Mouse (Mus musculus): ENCODE measurements around the gene Tmem199. TPM values are rescaled to one million over a fixed set of nuclear protein-coding genes. Genes with fewer than 3 reads are reported as not detected.

Tmem199 gene
- polyA plus RNA-seq, 1 experiment from 2014 or later = 86.3 TPM

DNA sequence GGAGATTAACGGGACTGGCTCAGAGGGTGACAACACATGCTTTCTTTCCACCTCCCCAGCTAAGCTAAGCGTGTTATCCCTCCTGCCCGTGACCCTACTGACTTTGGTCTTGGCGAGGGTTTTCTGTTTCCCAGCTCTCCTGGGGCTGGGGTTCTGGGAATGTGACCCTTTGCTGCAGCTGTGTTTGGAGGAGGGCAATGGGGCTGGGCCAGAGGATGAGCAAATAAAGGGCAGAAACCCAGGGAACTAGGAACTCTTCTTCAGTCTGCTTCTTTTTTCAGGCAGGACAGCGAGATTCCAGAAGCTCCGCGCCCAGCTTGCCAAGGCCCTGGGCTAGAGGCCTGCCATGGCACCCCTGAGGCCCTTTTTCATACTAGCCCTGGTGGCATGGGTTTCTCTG lies 13.0 kb downstream of the Tmem199 start, which contains the start of gene Vtn:
TSS of gene Vtn (plus strand) at position 88 of the 400 bp plus-strand sequence.
- Histone ChIP-seq H3K4me3 (replicated peaks; ENCODE audit: low read length) (peak within 1 kb of the TSS; percentile 63), H3K27me3 (replicated peaks; ENCODE audit: control insufficient read depth, insufficient read depth, low read length) (0 out of 2 replicates have a peak, but pooled peaks cover 2% of the 10 kb centered on the region), H3K9me3 (ENCODE audit: control insufficient read depth, low read length) (no peaks in the 10 kb centered on the region), H3K36me3 (ENCODE audit: control insufficient read depth, insufficient read depth) (no peaks in the 10 kb centered on the region), H3K4me2 (ENCODE audit: low read length) (peak within 1 kb of the TSS; percentile 87), H3K9ac (replicated peaks; ENCODE audit: low read depth, low read length) (peak within 1 kb of the TSS; percentile 95), H3K4me1 (replicated peaks; ENCODE audit: control insufficient read depth, insufficient read depth, low read length) (peaks cover 32% of the 10 kb centered on the region), H3K27ac (ENCODE audit: low read length) (peak within 1 kb of the TSS; percentile 93)
- no peak for ATAC-seq
- 71% methylated on average over 7 of the region's 7 CpGs for WGBS

DNA sequence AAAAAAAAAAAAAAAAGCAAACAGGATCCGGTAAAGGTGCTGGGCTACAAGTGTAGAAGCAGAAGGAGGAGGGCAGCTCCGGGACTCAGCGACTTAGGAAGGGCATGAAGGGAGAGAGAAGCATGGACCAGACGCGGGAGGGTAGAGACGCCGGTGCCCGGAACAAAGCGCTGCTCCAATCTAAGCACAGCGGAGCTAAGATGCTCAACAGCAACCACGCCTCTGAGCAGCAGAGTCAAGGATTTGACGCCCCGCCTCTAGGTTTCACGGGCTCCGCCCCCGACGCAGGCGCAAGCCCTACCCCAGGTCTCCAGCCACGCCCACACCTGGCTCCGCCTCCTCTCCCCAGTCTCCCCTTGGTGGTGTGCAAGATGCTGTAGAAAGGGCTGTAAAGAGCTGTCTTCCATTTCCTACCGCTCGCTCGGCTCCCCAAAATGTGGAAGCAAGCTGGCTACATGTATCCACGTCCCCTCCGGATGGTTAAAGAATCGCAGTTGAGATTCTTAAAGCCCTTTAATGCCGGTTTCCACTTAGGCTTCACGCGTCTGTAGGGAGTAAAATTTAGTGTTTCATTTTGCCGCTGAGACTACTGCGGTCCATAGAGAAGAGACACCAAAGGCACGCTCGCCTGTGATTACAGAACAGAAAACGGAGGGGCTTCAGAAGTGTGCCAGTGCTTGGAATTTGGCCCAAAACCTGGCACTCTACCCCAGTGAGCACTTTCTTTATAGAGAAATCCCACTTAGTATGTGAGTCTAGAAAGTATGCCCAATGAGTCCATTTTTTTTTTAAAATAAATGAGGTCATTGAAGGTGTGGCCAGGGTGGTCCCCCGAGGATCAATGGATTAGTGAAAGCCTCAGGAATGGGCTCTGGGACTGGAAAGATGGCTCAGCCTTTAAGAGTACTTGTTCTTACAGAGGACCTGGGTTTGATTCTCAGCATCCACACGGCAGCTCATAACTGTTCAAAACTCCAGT lies 14.1 kb downstream of the Tmem199 start, which contains the start of gene Sarm1:
TSS of gene Sarm1 (minus strand) at position 211 of the 979 bp plus-strand sequence.
- H3K9ac ChIP-seq (replicated peaks; ENCODE audit: low read depth, low read length) = peak within 1 kb of the TSS; percentile 95
- WGBS = 3% methylated on average over 36 of the region's 36 CpGs
- H3K36me3 ChIP-seq (ENCODE audit: control insufficient read depth, insufficient read depth) = no peaks in the 10 kb centered on the region

DNA sequence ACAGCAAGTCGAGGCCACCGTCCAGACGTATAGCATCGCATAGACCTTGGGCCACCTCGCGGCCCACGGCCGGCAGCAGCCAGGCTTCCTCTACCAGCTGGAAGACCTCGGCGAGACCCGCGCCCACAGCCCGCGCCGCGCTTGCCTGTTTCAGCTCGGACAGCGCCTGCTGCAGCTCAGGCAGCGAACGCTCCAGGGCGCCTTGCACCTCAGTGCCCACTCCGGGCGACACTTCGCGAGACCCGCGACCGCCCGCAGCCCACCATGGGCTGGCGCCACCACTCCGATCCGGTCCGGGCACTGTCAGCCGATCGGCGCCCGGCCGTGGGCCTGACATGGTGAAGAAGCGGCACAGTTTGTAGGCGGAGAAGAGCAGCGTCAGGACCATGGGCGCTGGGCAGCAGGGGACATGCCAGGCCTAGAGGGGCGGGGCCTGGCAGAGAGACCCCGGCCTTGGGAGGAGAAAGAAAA lies 14.9 kb downstream of the Tmem199 start:
- Histone ChIP-seq H3K9me3 (ENCODE audit: control insufficient read depth, low read length) (no peaks in the 10 kb centered on the region), H3K9ac (replicated peaks; ENCODE audit: low read depth, low read length) (peak overlapping the region; percentile 95), H3K27ac (ENCODE audit: low read length) (peak overlapping the region; percentile 93), H3K4me3 (replicated peaks; ENCODE audit: low read length) (peak overlapping the region; percentile 63), H3K4me2 (ENCODE audit: low read length) (peak overlapping the region; percentile 87), H3K27me3 (replicated peaks; ENCODE audit: control insufficient read depth, insufficient read depth, low read length) (0 out of 2 replicates have a peak, but pooled peaks cover 2% of the 10 kb centered on the region), H3K4me1 (replicated peaks; ENCODE audit: control insufficient read depth, insufficient read depth, low read length) (peaks cover 28% of the 10 kb centered on the region), H3K36me3 (ENCODE audit: control insufficient read depth, insufficient read depth) (no peaks in the 10 kb centered on the region)
- 0% methylated on average over 44 of the region's 44 CpGs for WGBS
- ATAC-seq = peak; percentile 64

More for the DNA sequence above, 14.1 kb downstream of the Tmem199 start, which contains the start of gene Sarm1:
- ATAC-seq = peak; percentile 98
- peak within 1 kb of the TSS; percentile 63 for H3K4me3 ChIP-seq (replicated peaks; ENCODE audit: low read length)
- H3K4me1 ChIP-seq (replicated peaks; ENCODE audit: control insufficient read depth, insufficient read depth, low read length) = peaks cover 28% of the 10 kb centered on the region
- H3K4me2 ChIP-seq (ENCODE audit: low read length) = peak within 1 kb of the TSS; percentile 87
- 0 out of 2 replicates have a peak, but pooled peaks cover 2% of the 10 kb centered on the region for H3K27me3 ChIP-seq (replicated peaks; ENCODE audit: control insufficient read depth, insufficient read depth, low read length)
- peak within 1 kb of the TSS; percentile 93 for H3K27ac ChIP-seq (ENCODE audit: low read length)
- no peaks in the 10 kb centered on the region for H3K9me3 ChIP-seq (ENCODE audit: control insufficient read depth, low read length)

DNA sequence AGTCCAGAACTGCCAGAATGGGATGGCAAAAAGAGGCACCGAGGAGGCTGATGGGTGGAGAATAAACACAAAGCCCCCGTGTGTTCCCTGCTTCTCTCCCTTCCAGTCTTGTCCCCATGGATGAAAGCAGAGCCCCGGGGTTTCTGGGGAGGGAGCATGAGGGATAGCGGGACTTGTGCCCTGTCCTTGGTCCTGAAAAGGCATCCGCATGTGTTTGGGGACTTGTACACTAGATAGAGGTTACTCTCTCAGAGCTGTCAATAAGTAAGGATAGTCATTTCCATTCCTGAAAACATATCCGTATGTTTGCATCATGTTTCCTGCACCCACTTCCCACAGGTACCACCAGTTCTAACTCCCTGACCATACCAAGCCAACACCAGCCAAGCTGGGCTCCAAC lies 16.1 kb downstream of the Tmem199 start:
- peak overlapping the region; percentile 63 for H3K4me3 ChIP-seq (replicated peaks; ENCODE audit: low read length)
- ATAC-seq = no peak
- 7% methylated on average over 6 of the region's 6 CpGs for WGBS
- H3K36me3 ChIP-seq (ENCODE audit: control insufficient read depth, insufficient read depth) = no peaks in the 10 kb centered on the region
- H3K9ac ChIP-seq (replicated peaks; ENCODE audit: low read depth, low read length) = peak overlapping the region; percentile 95; the same call in 1 of the 2 replicates
- no peak overlapping the region; the same call in 1 of the 2 replicates for H3K27ac ChIP-seq (ENCODE audit: low read length)
- no peaks in the 10 kb centered on the region for H3K9me3 ChIP-seq (ENCODE audit: control insufficient read depth, low read length)
- H3K4me1 ChIP-seq (replicated peaks; ENCODE audit: control insufficient read depth, insufficient read depth, low read length) = peaks cover 34% of the 10 kb centered on the region
- peak overlapping the region; percentile 87 for H3K4me2 ChIP-seq (ENCODE audit: low read length)
- H3K27me3 ChIP-seq (replicated peaks; ENCODE audit: control insufficient read depth, insufficient read depth, low read length) = 0 out of 2 replicates have a peak, but pooled peaks cover 2% of the 10 kb centered on the region

DNA sequence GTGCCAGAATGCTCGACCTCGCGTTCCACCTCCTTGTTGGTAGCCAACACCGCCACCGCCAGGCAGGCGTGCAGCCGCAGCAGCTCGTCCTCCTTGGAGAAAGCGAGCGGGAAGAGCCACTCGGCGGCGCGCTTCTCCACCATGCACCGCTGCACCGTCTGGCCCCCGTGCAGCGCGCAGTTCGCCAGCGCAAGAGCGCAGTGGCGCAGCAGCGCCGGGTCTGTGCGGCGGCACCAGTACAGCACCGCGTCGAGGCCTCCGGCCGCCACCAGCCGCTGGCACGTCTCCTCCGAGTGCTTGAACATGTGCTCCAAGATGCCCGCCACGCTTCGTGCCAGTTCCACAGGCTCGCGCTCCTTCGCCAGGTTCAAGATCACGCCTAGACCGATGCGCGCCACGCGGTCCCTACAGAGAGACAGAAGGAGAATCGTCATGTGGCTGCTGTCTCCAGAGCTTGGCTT lies 21.2 kb downstream of the Tmem199 start:
- 0 out of 2 replicates have a peak, but pooled peaks cover 5% of the 10 kb centered on the region for H3K27me3 ChIP-seq (replicated peaks; ENCODE audit: control insufficient read depth, insufficient read depth, low read length)
- H3K36me3 ChIP-seq (ENCODE audit: control insufficient read depth, insufficient read depth) = peaks cover 7% of the 10 kb centered on the region; the same call in 1 of the 2 replicates
- H3K4me3 ChIP-seq (replicated peaks; ENCODE audit: low read length) = peak overlapping the region; percentile 37
- ATAC-seq = peak; percentile 84
- H3K9me3 ChIP-seq (ENCODE audit: control insufficient read depth, low read length) = no peaks in the 10 kb centered on the region
- peak overlapping the region; percentile 53 for H3K9ac ChIP-seq (replicated peaks; ENCODE audit: low read depth, low read length)
- WGBS = 5% methylated on average over 48 of the region's 48 CpGs
- H3K4me1 ChIP-seq (replicated peaks; ENCODE audit: control insufficient read depth, insufficient read depth, low read length) = peaks cover 30% of the 10 kb centered on the region
- peak overlapping the region; percentile 58 for H3K4me2 ChIP-seq (ENCODE audit: low read length)
- H3K27ac ChIP-seq (ENCODE audit: low read length) = no peak overlapping the region

DNA sequence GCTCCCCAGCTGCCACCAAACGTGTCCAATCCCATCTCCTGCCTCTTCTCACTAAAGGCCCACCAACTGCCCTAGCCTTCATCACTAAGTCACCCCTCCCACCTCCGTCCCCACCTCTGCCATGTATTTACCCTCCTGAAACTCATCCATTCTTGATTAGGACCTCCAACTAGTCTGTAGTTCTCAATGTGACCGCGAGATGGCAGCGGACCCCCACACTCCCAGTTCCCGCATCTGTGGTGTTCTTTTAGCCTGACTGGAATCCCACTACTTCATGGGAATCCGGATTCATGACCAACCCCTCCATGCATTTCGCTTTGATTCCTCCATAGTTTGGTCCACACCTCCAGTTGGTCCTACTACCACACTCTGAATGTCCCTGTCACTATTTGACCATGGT lies 23.8 kb downstream of the Tmem199 start:
- WGBS = 2% methylated on average over 8 of the region's 8 CpGs
- Histone ChIP-seq H3K9ac (replicated peaks; ENCODE audit: low read depth, low read length) (no peak overlapping the region), H3K36me3 (ENCODE audit: control insufficient read depth, insufficient read depth) (peaks cover 15% of the 10 kb centered on the region), H3K27me3 (replicated peaks; ENCODE audit: control insufficient read depth, insufficient read depth, low read length) (0 out of 2 replicates have a peak, but pooled peaks cover 5% of the 10 kb centered on the region), H3K4me2 (ENCODE audit: low read length) (no peak overlapping the region), H3K9me3 (ENCODE audit: control insufficient read depth, low read length) (no peaks in the 10 kb centered on the region), H3K4me1 (replicated peaks; ENCODE audit: control insufficient read depth, insufficient read depth, low read length) (peaks cover 14% of the 10 kb centered on the region), H3K27ac (ENCODE audit: low read length) (no peak overlapping the region), H3K4me3 (replicated peaks; ENCODE audit: low read length) (no peak overlapping the region)
- no peak for ATAC-seq

DNA sequence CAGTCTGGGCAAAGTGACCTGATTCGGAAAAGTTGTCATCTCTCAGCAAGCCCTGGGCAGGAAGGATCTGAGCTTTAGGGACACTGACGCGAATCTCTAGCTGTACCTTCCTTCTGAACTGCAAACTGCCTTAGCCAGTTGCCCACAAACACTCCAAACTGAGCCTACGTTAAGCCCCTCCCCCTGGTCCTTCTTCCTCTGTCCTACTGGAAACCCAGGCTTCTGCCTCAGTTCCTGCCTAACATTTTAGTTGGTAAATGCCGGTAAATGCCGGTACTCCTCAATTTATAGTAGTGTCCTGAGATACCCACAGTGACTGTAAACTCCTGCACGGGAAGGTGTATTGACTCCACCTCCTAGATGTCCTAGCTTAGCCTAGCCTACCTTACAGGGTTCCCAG lies 28.3 kb downstream of the Tmem199 start:
- H3K4me3 ChIP-seq (replicated peaks; ENCODE audit: low read length) = no peak overlapping the region
- WGBS = 64% methylated on average over 7 of the region's 7 CpGs

DNA sequence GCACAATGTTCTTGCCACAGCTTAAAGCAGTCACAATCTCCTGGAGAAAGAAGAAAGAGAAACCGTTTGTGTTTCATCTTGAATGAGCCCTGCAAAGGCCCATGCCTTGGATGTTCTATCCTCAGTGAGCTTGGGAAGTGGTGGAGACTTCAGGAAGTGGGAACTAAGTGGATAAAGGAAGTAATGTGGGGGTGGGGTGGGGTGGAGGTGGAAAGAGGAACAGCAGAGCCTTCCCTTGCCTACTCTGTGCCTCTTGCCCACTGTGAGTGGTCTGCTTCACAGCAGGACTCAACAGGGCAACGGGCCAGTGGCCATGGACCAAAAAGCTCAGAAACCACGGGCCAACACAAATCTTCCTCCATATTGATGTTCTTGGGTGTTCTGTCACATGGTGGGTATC lies 36.7 kb downstream of the Tmem199 start:
- ATAC-seq = no peak
- 87% methylated on average over 3 of the region's 3 CpGs for WGBS
- no peak overlapping the region for H3K4me2 ChIP-seq (ENCODE audit: low read length)
- no peak overlapping the region for H3K9ac ChIP-seq (replicated peaks; ENCODE audit: low read depth, low read length)
- H3K27ac ChIP-seq (ENCODE audit: low read length) = no peak overlapping the region
- peaks cover 13% of the 10 kb centered on the region for H3K36me3 ChIP-seq (ENCODE audit: control insufficient read depth, insufficient read depth)
- no peaks in the 10 kb centered on the region for H3K9me3 ChIP-seq (ENCODE audit: control insufficient read depth, low read length)
- H3K4me1 ChIP-seq (replicated peaks; ENCODE audit: control insufficient read depth, insufficient read depth, low read length) = no peaks in the 10 kb centered on the region
- no peaks in the 10 kb centered on the region for H3K27me3 ChIP-seq (replicated peaks; ENCODE audit: control insufficient read depth, insufficient read depth, low read length)
- no peak overlapping the region for H3K4me3 ChIP-seq (replicated peaks; ENCODE audit: low read length)

More for the DNA sequence above, 28.3 kb downstream of the Tmem199 start:
- H3K9me3 ChIP-seq (ENCODE audit: control insufficient read depth, low read length) = no peaks in the 10 kb centered on the region
- H3K4me2 ChIP-seq (ENCODE audit: low read length) = no peak overlapping the region
- no peak overlapping the region for H3K27ac ChIP-seq (ENCODE audit: low read length)
- H3K27me3 ChIP-seq (replicated peaks; ENCODE audit: control insufficient read depth, insufficient read depth, low read length) = no peaks in the 10 kb centered on the region
- ATAC-seq = no peak
- no peak overlapping the region for H3K9ac ChIP-seq (replicated peaks; ENCODE audit: low read depth, low read length)
- 0 out of 2 replicates have a peak, but pooled peaks cover 2% of the 10 kb centered on the region for H3K4me1 ChIP-seq (replicated peaks; ENCODE audit: control insufficient read depth, insufficient read depth, low read length)
- H3K36me3 ChIP-seq (ENCODE audit: control insufficient read depth, insufficient read depth) = peaks cover 38% of the 10 kb centered on the region

Measured in forebrain, embryonic 16.5 days (tissue).